Mouse (Mus musculus): Measurements from ENCODE around the gene Prorsd1.
A peak's percentile ranks its signal among the peaks of the same experiment; 100 is the strongest.
"Not testable (repeated sequence)": the region's sequence is repeated elsewhere in the genome, so short reads cannot be mapped to it uniquely, and the experiment has no call there.

The Prorsd1 gene

GRCm38 (mm10) chr11:29514682-29515412 lies at the start of gene Prorsd1:
Gene Prorsd1 (minus strand): TSS chr11:29515033.
- peak; percentile 96 for DNase-seq

- DNase-seq, result peak; percentile 22 to 28
Measured at GRCm38 (mm10) chr11:29563406-29563805, 48.6 kb upstream of the Prorsd1 start.

- no peak for DNase-seq
Measured at GRCm38 (mm10) chr11:29560990-29561389, 46.2 kb upstream of the Prorsd1 start.

- DNase-seq, result no peak
Measured at GRCm38 (mm10) chr11:29560452-29560851, 45.6 kb upstream of the Prorsd1 start.

GRCm38 (mm10) chr11:29549425-29549778 lies 34.6 kb upstream of the Prorsd1 start:
- no peak for DNase-seq

GRCm38 (mm10) chr11:29548504-29549424 lies 33.9 kb upstream of the Prorsd1 start:
- DNase-seq, result peak in 1 of 2 experiments; percentile 10

- peak; percentile 92 to 98 for DNase-seq
Measured at GRCm38 (mm10) chr11:29547752-29548503, 33.1 kb upstream of the Prorsd1 start, which contains the start of the genes Clhc1 and Rps27a. Gene Clhc1 (plus strand): TSS chr11:29547950. Gene Rps27a (minus strand): TSS chr11:29548109.

- no peak for DNase-seq
Measured at GRCm38 (mm10) chr11:29547249-29547751, 32.5 kb upstream of the Prorsd1 start.

GRCm38 (mm10) chr11:29546762-29547161 lies 31.9 kb upstream of the Prorsd1 start:
- DNase-seq, result no peak

DNA sequence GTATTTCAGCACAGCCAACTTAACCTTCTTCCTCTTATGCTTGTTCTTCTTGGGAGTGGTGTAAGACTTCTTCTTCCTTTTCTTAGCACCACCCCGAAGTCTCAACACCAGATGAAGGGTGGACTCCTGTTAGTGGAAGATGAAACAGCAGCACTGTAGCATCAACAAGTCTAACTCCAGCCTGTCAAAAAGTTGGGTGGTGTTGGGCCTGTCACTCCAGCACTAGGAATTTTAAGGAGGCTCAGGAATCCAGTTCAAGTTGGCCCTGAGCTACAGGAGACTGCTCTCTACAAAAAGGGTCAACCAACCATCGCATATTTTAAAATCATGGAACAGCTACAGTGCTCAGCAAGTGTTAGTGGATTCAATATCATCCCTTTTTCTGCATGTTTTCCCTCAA lies 31.5 kb upstream of the Prorsd1 start:
- not testable (repeated sequence) for DNase-seq

DNA sequence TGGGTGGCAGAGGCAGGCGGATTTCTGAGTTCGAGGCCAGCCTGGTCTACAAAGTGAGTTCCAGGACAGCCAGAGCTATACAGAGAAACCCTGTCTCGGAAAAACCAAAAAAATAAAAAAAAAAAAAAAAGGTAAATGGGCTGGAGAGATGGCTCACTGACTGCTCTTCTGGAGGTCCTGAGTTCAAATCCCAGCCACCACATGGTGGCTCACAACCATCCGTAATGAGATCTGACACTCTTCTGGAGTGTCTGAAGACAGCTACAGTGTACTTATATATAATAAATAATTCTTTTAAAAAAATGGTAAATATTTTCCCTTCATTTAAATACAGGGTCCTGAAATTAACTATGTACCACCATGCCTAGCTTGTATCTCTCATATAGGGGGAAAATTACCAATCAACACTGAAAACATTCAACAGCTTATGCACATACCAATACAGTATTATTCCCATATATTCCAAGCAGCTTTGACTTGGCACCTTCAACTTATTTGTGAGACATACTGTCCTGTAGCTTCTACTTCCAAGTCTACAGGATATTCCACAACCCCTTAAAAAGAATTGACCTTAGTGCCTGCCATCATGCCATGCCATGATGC lies 30.4 kb upstream of the Prorsd1 start:
- DNase-seq, result not testable (repeated sequence)

- DNase-seq, result no peak
Measured at GRCm38 (mm10) chr11:29544225-29544945, 29.6 kb upstream of the Prorsd1 start.

- DNase-seq, result no peak
Measured at GRCm38 (mm10) chr11:29538201-29538600, 23.4 kb upstream of the Prorsd1 start.

DNA sequence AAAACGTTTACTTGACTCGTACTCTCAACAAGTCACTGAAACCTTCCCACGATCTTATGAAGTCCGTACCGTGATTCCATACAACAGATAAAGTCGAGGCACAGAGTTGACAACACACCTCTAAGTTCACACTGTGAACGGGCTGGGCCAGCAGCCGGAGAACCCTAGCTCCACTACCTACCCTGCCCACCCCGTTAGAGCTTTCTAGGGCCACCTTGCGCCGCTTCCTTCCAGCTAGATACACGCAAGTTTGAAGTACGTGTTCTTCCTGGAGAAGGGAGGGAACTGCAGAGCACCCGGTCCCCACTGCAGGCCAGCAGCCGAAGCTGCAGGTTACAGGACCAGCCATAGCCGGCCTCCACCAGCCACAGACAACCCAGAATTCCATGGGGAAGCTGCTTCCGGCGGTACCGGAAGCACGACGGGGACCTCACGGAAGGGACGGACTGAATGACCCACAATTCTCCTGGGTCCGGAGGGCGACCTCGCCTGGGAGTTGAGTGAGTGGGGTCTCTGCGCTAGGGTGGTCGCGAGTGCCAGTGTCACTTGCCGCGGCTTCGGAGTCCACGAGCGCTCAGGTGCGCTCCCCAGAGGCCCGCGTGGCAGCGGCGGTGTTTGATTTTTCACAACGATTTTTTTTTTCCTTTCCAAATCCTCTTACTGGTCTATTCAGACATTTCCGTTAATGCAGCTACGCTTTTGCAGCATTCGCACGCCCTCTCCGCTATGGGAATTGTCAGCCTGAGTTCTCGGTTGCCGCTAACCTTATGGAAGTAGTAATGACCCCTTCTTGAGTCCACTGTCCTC lies 11.4 kb upstream of the Prorsd1 start, which contains the start of gene Mtif2:
Gene Mtif2, plus strand, starts transcription at position 421 of the 807 bp plus-strand sequence.
- peak; percentile 85 to 87 for DNase-seq

DNA sequence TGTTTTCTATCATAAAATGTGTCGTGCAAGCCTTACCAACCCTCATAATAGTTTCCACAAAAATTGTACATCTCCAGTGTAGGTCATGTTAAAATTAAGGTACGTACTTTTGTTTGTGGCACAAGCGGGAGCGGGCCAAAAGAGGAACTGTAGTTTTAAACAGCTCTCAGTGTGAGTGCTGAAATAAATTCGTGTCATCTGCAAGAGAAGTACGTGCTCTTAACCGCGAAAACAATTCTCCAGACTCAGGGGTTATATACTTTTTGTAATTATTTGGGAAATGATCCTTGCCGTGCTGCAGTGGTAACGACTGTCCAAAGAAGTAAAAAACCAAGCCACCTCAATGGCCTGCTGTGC lies 530 bp downstream of the Prorsd1 start:
- no peak for DNase-seq

- no peak for DNase-seq
Measured at GRCm38 (mm10) chr11:29512818-29513535, 1.9 kb downstream of the Prorsd1 start.

- DNase-seq, result peak in 1 of 2 experiments; percentile 37
Measured at GRCm38 (mm10) chr11:29509421-29509820, 5.4 kb downstream of the Prorsd1 start.

GRCm38 (mm10) chr11:29504899-29505625 lies 9.8 kb downstream of the Prorsd1 start:
- DNase-seq, result no peak
